Mouse (Mus musculus) CH12F3 (cell line): ENCODE data around the gene Slc40a1.

Experiments used
- in situ Hi-C: fragments of 300-500 bp; cut with MboI; formaldehyde crosslinking; loops from 2 replicates; pipeline ENCODE4 v1.14.3; 2020; ENCODE audit warnings: low sequenced_read_pairs

The Slc40a1 gene

DNA sequence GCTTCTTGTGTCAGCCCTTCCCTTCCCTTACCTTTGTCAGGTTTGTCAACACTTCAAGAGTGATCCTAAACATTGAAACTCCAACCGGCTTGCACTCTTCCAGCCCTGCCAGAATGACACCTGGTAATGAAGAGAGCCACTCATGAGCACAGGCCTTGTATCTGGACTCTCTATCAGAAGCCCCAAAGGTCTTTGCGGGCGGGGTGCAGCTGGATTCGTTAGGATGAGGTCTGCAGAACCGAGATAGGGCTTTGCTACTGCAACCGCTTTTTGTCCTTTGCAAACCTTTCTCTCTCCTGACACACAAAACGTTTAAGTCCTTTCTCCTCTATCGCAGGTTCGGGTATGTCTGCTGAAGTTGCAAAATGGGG lies at the start of gene Slc40a1:
Gene Slc40a1, minus strand, starts transcription at position 131 of the 371 bp plus-strand sequence.
- in situ Hi-C loops, result no loop called here

DNA sequence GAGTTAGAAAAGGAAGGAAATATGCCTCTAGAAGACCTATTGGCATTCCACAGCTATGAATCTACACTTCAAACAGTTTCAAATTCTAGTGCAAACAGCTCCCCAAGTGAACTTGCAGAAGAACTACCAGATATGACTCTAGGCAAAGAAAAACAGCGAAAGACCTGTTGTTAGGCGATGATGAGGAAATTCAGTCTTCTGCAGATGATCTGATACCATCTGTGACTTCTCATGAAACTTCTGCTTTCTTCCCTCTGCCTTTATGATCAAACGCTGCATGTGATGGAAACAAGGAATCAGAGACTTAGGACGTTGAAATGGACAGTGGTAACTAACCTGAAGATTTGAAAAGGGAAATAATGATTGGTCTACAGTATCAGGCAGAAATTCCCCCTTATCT lies 45.0 kb upstream of the Slc40a1 start:
- in situ Hi-C loops, result no loop called here

DNA sequence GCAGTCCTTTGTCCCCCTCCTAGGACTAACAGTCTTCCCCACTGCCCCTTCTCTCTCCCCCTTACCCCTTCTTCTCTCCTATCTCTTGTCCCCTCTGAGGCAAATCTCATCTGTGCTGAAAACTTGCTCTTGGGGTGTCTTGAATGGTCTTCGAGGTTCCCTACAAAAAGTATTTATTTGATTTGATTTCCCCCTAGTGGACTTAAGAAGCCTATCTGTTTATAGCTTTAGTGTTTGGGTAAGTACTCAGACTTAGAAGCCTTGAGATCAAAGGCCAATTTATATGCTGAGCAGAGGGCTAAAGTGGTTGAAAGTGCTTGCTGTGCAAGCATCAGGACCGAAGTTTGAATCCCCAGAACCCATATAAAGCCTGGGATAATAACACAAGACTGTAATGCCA lies 22.7 kb upstream of the Slc40a1 start:
- in situ Hi-C loops, result no loop called here

DNA sequence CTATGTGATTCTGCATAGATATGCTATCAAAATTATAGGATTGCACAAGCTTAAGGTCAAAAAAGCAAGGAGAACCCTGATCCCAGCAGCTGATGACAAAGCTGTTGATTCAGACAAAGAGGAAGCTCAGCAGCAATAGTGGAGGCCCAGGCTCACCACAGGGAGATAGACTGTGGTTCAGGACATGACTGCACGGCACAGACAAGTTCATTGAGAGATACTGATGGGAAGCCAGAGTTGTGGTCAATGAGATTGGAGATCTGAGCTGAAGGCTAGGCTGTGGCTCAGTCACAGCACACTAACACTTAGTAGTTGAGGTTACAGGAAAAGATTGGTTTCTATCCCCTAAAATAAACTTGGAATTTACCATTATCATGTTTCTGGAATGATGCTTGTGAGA lies 21.5 kb upstream of the Slc40a1 start:
- in situ Hi-C loops, result no loop called here

DNA sequence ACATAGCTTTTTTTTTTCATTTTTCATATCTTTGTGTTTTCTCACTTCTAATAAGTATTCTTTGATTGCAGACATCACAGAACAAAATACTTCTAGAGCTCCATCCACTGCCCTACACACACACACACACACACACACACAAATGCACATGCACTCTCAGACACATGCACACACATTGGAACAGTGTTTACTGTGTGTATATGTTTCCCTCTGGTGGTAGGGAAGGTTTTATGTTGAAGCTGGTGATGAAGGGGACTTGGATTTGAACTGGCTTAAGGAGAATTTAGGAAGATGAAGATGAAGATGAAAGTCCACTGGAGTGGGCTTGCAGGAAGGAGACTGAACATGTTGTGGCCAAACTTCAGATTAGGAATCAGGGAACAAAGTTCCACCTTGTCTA lies 4.8 kb upstream of the Slc40a1 start:
- in situ Hi-C loops, result no loop called here

DNA sequence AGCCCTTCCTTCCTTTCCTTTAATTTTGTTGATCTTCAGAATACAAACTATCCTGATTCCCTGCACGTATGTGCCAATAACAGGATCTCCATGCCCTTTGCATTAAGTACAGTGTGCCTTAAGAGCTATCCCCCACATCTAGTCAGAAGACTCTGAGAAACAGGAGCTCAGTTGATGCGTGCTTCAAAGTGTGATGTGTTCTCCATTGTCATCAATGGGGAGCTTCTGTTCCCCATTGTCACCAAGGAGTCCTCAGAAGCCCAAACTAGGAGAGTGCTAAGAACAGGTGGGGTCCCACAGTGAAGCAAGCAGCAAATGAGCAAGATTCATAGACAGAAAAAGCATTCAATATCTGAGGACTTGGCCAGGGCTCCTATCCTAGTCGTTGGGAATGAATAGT lies 588 bp upstream of the Slc40a1 start:
- in situ Hi-C loops, result no loop called here

DNA sequence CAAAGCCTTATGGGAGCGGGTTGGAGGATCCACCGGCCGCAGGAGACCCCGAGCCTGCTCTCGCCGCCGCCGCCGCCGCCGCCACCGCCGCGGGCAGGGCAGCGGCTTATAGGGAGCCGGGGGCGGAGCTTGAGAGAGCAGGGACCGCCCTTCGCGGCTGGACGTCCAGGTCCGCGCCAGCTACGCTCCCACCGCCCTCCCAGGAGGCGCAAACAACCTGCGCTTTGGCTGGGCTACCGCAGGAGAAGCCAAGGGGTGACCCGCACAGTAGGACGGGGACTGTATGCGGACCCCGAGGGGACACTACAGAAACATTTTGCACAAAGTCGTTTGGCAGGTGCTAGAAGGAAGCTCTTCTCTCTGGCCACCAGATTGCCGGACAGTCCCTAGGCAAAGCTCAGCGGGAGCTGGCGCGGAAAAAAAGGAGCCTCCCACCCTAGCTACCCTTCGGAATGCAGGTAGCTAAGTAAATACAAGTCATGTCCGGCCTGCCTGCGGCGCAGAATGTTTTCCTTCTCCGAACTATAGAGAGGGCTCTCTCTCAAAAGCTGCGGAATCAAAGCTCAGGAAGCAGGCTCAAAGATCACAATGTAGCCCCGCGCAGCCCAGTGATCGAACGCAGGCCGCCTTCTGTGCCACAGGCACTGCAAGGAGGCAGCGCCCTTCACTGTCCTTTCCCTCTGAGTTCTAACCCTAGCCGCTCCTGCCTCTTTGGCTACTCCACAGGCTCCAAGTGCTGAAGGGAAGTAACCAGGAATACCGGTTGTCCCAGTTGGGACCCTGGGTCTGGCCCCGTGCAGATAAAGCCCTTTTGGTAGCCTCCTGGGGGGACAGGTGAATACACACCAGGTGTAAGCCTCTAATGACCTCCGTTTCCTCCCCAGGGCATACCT lies 577 bp downstream of the Slc40a1 start:
- in situ Hi-C loops, result no loop called here

DNA sequence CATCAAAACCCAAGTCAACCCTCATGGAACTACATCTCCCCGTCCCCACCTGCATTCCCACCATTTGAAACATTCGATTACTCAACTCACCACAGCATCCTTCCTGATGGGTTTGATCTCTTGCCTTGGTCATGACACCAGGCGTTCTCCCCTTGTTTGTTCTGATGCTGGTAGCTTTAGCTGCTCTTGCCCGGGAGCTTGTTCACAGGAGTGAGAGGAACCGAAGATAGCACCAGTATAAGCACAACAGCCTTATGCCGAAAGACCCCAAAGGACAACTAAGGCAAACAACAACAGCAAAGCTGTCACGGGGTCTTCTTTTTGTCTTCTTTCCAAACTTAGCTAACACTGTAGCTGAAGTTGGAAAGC lies 1.2 kb downstream of the Slc40a1 start:
- in situ Hi-C loops, result no loop called here

DNA sequence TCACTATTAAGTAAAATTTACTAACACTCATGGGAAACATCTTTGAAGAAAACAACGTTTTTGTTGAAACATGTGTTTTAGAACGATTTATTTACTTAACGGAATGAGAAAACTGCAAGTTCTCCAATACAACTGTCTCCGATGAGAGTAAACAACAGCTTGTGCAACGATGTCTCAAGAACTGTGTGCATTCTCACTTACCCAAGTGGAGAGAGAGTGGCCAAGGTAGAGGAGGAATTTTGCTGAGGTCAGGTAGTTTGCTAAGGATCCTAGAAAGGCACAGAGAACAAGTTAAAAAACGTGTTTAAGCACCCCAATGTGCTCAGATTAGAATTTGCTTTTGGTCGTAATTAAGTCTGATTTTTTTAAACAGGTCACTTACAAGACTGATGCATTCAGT lies 1.8 kb downstream of the Slc40a1 start:
- in situ Hi-C loops, result no loop called here

DNA sequence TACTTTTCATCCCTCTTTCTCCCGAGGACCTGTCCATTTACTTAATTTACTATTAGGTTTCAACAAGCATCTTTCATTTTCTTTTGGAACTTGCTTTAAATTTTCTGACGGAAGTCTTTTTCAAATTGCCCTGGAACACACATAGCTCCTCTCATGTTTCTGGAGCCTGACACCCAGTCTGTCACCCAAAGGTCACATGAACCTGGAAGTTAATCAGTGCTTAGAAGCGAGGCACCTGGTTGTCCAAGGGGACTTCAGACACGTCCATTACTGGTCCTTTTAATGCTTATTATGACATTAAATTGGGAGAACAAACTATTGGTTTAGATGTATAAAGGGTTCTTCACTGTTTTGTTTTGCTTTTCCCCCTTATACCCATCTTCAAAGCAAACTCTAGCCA lies 3.0 kb downstream of the Slc40a1 start:
- in situ Hi-C loops, result no loop called here

DNA sequence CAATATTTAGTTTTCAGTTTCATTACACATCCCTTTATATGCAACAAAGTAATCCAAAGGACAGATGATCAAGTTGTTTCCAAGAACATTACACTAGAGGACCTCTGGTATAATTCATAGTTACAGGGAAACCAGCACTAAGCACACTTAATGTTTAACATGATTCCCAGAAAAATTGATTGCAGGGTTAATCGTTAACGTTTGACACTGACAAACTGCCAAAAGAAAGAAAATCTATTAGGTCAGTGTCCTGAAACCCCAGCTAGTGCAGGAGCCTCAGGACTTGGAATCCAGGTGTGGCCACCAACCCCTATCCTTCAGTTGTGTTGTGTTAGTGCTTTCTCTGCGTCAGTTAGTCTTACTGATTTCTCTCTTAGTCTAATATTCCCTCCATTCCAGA lies 5.6 kb downstream of the Slc40a1 start:
- in situ Hi-C loops, result no loop called here

DNA sequence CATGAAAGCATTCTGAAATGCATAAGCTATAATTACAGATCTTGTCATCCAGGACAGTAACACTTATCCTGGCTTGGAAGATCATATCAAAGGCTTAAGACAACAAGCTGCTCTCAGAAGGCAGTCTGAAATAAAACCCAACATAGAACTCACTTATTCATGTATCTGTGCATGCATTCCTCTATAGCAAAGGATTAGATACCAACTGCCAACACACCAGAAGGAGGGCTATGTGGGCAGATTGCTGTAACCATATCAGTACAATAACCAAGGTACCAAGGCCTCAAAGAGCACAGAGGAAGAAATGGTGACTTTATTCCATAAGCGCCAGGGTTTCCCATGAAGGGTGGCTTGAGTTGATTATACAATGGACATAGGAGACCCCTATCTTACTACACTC lies 6.6 kb downstream of the Slc40a1 start:
- in situ Hi-C loops, result no loop called here

DNA sequence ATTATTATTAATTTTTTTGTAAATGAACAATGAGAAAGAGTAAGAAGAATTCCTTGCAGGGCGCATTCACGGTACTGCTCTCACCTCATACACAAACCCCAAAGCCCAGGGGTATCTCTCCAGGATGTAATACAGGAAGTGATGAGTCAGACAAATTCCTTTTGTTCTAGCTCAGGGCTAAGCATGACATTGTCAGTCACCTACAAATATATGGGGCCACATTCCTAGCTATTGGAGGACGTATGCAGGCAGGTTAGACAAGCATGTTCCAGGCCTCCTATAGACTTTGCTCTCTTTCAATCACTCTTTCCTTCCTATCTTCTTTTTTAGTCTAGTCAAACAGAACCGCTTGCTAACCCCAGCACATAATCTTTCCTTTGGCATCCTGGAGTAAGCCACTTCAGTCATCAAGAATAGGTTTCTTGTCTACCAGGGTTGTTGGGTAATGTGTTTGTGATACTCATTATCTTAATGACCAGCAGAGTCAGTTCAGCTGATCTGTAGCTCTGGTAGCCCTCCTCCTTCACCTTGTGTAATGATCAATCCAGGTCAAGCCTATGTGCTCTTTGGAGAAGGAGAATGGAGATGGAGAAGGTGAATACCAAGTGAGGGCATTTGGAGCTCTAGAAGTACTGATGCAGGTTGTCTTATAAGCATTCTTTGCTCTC lies 9.1 kb downstream of the Slc40a1 start:
- in situ Hi-C loops, result no loop called here

DNA sequence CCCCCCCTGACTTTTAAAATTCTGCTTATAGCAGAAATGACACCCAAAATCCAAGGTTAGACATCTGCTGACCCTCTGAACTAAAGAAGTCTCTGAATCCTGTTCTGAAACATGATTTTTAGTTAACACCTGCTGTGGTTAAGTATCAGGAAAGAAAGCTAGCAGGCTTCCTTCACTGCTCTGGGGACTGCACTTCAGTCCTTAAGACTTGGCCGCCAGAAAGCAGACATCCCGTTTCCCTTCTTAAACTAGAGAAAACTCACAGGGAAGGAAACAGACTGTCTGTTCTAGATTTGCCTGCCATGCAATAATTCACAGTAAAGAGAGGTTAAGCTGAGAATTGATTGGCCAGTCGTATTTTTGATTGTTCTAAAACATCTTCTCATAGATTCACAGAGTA lies 10.1 kb downstream of the Slc40a1 start:
- in situ Hi-C loops, result no loop called here

DNA sequence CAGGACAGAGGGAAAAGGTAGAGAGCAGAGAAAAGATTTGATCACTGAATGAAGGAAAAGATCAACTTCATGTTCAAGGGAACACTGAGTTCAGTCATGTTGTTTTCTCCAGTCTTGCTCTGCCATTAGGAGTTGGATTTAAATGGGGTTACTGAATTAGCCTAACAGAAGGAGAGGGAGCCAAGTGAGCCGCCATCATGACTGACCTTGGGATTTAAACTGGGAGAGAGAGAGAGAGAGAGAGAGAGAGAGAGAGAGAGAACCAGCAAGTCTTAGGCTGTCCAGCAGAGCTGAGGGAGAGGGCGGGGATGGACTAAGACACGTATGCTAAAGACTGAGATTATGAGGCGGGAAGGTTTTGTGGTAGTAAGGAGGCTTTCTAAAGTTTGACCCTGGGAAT lies 12.1 kb downstream of the Slc40a1 start:
- in situ Hi-C loops, result no loop called here

DNA sequence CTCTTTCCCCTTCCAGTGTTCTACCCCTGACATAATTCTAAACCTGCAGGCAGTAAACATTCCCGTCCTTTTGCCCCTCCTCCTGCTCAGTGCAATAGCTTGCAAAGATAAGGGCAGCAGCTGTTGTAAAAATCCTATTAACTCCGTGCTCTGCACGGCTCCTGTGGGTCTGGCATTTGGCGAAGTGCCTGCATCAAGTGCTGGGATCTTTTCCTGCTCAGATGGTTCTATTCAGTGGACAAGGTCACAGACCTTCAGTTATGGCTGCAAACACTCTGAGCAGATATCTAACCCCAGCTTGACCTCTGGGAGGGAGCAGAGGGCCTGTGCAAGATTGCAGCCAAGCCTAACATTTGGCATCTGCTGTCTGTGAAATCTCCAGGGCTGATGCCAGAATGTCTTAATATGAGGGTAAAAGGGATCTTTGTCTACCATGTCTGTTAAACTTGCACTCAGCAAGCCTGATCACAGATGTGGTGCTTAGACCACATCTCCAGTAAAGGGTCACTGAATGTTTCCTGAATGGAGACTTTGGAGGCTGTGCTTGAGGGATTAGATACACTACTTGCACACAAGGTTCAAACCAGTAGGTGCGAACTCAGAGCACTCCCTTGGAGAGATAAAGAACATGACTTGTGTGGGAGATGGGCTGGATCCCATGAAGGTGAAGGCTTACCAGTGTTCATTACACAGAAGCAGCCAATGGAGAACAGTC lies 21.1 kb downstream of the Slc40a1 start:
- in situ Hi-C loops, result no loop called here

DNA sequence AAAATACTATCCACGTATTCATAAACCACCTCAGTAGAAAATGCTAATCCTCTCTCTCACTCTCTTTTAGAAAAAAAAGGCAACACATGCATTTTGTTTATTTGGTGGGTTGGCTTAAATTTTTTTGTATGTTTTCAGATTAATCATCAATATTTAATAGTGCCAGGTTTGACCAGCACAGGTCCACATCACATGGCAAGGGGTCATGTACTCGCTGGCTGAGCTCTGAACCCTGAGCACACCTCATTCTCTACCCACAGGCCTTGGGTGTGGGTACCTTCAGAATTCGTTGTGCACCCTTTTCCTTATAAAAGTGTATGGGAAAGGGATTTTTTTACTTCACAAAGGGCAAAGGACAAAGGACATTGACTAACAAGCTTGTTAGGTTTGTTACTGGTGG lies 22.2 kb downstream of the Slc40a1 start:
- in situ Hi-C loops, result no loop called here

DNA sequence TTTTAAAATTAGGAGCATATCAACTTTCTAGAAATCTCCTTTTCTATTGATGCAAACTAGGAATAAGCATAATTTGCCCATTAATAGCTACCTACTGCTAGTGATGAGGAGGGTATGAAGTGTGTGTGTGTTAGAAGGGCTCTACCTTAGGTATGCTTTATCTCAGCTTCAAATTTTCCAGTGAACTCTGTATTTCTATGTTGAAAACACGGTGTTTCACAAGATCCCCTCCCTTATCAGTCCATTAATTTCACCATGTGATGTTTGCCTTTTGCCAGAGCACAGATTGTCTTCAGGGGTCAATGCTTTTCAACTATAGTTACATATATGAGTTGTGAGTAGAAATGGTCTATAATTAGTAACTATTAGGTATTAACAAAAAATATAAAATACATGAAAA lies 28.3 kb downstream of the Slc40a1 start:
- in situ Hi-C loops, result no loop called here

DNA sequence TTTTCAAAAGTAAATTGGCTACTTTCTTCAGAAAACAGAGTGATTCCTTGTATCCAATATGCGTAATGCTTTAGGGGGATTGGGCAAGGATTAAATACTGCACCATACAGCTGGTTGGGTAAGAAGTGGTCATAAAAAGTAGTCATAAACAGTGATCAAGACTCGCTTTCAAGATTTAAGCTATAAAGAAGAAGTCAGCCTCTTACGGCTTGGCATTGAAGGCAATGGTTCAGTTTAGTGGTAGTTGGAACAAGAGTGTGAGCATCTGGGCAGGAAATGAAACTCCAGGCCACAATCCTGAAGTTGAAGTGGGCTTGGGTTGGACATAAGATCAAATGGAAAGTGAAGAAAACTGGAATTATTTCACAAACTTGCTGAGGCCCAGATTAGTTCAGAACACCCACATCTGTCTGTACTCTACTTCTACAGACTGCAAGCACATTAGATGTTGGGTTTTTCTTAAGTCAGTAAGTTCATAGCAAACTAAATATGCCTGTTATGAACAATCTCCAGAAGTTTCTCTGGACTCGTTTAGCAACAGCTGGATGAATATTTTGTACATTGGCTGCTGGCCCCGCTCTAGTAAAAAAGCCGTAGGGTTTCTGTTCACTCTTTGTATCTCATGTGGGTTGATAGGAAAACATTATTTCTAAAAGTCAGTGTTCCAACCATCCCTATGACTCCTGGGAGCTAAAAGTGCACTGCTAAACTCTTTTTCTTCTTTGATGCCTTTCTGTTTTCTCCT lies 32.0 kb downstream of the Slc40a1 start:
- in situ Hi-C loops, result no loop called here

DNA sequence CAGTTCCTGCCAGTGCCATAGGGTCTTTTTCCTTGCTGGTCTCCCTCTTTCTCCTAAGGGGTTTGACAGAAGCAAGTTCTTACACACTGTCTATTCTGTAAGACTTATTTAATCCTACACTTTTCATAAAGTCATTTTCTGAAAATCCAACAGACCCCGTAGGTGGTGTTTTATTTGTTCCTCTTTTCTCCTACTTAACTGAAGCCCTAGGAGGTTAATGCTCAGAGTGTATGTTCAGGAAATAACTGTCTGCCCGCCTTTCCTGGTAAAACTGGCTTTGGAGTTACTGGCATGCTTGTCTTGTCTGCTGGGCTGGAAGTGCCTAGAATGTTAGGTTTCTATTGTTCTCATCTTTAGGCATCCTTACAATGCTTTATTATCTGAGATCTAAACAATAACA lies 34.3 kb downstream of the Slc40a1 start:
- in situ Hi-C loops, result no loop called here

DNA sequence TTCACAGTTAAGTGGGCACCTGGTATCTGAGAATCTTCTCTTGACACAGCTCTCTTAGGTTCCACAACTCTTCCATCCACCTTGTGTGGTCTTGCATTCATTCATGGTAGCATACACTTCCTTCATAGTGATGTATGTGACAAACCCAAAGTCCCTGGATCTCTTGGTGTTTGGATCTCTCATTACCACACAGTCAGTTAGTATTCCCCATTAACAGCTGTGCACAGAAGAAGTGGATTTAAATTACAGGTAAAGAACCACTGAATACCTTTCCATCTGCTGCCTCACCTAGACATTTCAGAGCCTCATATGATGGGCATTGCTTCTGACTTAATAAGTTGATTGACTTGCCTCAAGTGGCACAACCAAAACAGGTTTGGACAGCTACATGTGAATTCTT lies 36.1 kb downstream of the Slc40a1 start, which contains the start of gene Gm5269:
Gene Gm5269, minus strand, starts transcription at position 101 of the 400 bp plus-strand sequence.
- in situ Hi-C loops, result no loop called here
